Mouse (Mus musculus) midbrain, embryonic 11.5 days (tissue): ENCODE results near the gene Ppp1r3f. TPM values are rescaled to one million over a fixed set of nuclear protein-coding genes. Genes with fewer than 3 reads are reported as not detected.

Source experiments
- ATAC-seq: fragments of 200-750 bp; cut with Nextera tagmentation; 2 replicates; pipeline ENCODE4 v1.8.0; 2017; ENCODE audit warnings: moderate TSS enrichment, moderate library complexity; ENCODE audit not compliant: low FRiP score
- DNase-seq: peaks from one replicate; pipeline ENCODE4 v3.0.0; 2015; ENCODE audit warnings: low spot score; ENCODE audit errors: missing footprints
- H3K27ac ChIP-seq: fragments of 300-500 bp; sonication (generic); 2 replicates; pipeline ENCODE4 v1.5.1; 2014; ENCODE audit warnings: low read depth, low read length
- H3K27me3 ChIP-seq: fragments of 300-500 bp; sonication (generic); 2 replicates; pipeline ENCODE4 v1.6.1; 2014; ENCODE audit warnings: mild to moderate bottlenecking, low read length, moderate library complexity, mixed read lengths; ENCODE audit not compliant: control insufficient read depth, insufficient read depth
- H3K36me3 ChIP-seq: fragments of 300-500 bp; sonication (generic); 2 replicates; pipeline ENCODE4 v1.6.1; 2014; ENCODE audit warnings: mild to moderate bottlenecking, low read length, moderate library complexity, mixed read lengths; ENCODE audit not compliant: control insufficient read depth, insufficient read depth
- H3K4me1 ChIP-seq: fragments of 300-500 bp; sonication (generic); 2 replicates; pipeline ENCODE4 v1.6.1; 2014; ENCODE audit warnings: low read length; ENCODE audit not compliant: control insufficient read depth, insufficient read depth
- H3K4me2 ChIP-seq: fragments of 300-500 bp; sonication (generic); 2 replicates; pipeline ENCODE4 v1.6.1; 2014; ENCODE audit warnings: mild to moderate bottlenecking, moderate library complexity
- H3K4me3 ChIP-seq: fragments of 300-500 bp; sonication (generic); 2 replicates; pipeline ENCODE4 v1.5.1; 2014; ENCODE audit warnings: low read depth, low read length
- H3K9ac ChIP-seq: fragments of 300-500 bp; sonication (generic); 2 replicates; pipeline ENCODE4 v1.6.1; 2014; ENCODE audit warnings: low read length
- H3K9me3 ChIP-seq: fragments of 300-500 bp; sonication (generic); 2 replicates; pipeline ENCODE4 v1.6.1; 2016; ENCODE audit warnings: low read length; ENCODE audit not compliant: control insufficient read depth
- WGBS: fragments of 180-500 bp; shearing (Covaris S2); extraction: QIAGEN DNeasy Blood & Tissue Kit; methylation state at CpG from one replicate; pipeline ENCODE4 v1.1.7; 2014; 5-methylcytosine and 5-hydroxymethylcytosine counted together
- polyA plus RNA-seq: library from polyadenylated mRNA; unstranded; fragments of >200 nt; fragmentation: Nextera tagmentation; extraction: Ambion mirVana; gene quantifications from 2 replicates; pipeline ENCODE4 v1.2.1, GENCODE M21; 2014

The Ppp1r3f gene
- polyA plus RNA-seq, 1 experiment from 2014 or later: 1.8 TPM

DNA sequence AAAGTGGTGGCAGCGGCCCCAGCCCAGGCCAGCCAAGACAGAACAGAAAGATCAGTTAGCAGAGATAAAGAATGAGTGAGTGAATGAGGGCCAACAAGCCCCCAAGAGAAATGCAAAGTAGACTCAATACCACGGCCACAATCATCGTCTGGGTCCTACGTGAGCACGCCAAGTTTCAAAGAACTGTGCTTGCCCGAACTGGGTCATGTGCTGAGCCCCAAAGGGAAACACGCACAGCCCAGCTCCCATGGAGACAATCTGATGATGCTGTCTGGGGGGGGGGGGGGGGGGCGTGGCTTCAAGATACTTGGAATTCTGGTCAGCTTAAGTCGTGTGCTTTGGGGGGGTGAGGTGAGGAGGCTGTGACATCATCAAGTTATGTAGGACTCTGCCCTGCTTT lies 6.6 kb downstream of the Ppp1r3f start:
- DNase-seq (no peak), ATAC-seq (peak; percentile 9; the same call in 1 of the 2 replicates)
- H3K4me1 ChIP-seq: no peaks in the 10 kb centered on the region; the same call in 1 of the 2 replicates

DNA sequence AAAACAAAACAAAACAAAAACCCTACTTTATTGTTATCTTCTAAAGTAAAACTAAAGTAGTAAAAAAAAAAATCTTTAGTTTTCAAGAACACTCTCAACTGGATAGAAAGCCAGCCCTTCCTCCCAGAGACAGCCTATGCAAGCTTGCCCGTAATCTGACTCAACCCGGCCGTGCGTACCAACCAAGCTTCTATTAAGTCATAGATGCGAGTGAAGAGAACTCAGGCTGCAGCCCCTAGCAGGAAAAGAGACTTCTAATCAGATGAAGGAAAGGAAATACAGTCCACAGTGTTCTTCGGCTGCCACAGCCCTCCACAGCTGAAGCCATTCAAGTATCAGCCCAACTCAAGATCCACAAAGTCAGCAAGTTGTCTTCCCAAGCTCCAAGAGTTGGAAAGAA lies 7.7 kb downstream of the Ppp1r3f start:
- ATAC-seq (no peak), DNase-seq (no peak)
- Histone ChIP-seq H3K9ac (no peak overlapping the region), H3K36me3 (no peaks in the 10 kb centered on the region), H3K4me3 (no peak overlapping the region), H3K4me2 (no peak overlapping the region), H3K27ac (no peak overlapping the region), H3K4me1 (no peaks in the 10 kb centered on the region), H3K27me3 (no peaks in the 10 kb centered on the region), H3K9me3 (no peaks in the 10 kb centered on the region)
- 82% methylated on average over 6 of the region's 6 CpGs for WGBS

More for the DNA sequence above, 6.6 kb downstream of the Ppp1r3f start:
- Histone ChIP-seq H3K9ac (no peak overlapping the region), H3K4me2 (no peak overlapping the region), H3K27me3 (no peaks in the 10 kb centered on the region), H3K4me3 (no peak overlapping the region), H3K9me3 (no peaks in the 10 kb centered on the region), H3K27ac (no peak overlapping the region), H3K36me3 (no peaks in the 10 kb centered on the region)
- 71% methylated on average over 9 of the region's 9 CpGs for WGBS

- Histone ChIP-seq H3K9me3 (no peaks in the 10 kb centered on the region), H3K27ac (no peak overlapping the region), H3K27me3 (no peaks in the 10 kb centered on the region), H3K4me2 (no peak overlapping the region), H3K4me3 (no peak overlapping the region), H3K36me3 (no peaks in the 10 kb centered on the region), H3K4me1 (no peaks in the 10 kb centered on the region), H3K9ac (no peak overlapping the region)
- 20% methylated on average over 2 of the region's 2 CpGs for WGBS
- DNase-seq (no peak), ATAC-seq (no peak)
These were observed 11.0 kb downstream of the Ppp1r3f start for GRCm38 (mm10) chrX:7563076-7563475.

GRCm38 (mm10) chrX:7553474-7553873 lies 20.6 kb downstream of the Ppp1r3f start:
- no peak for DNase-seq
- Histone ChIP-seq H3K27ac (no peak overlapping the region), H3K9ac (no peak overlapping the region), H3K36me3 (no peaks in the 10 kb centered on the region), H3K27me3 (no peaks in the 10 kb centered on the region), H3K4me1 (no peaks in the 10 kb centered on the region), H3K9me3 (no peaks in the 10 kb centered on the region), H3K4me2 (no peak overlapping the region), H3K4me3 (no peak overlapping the region)
- ATAC-seq: no peak
- WGBS: 91% methylated on average over 4 of the region's 4 CpGs

GRCm38 (mm10) chrX:7524961-7525360 lies 49.1 kb downstream of the Ppp1r3f start:
- H3K4me1 ChIP-seq: no peaks in the 10 kb centered on the region
- DNase-seq (no peak), ATAC-seq (no peak)
- H3K9me3 ChIP-seq: no peaks in the 10 kb centered on the region
- H3K27me3 ChIP-seq: no peaks in the 10 kb centered on the region
- H3K4me2 ChIP-seq: no peak overlapping the region
- H3K27ac ChIP-seq: no peak overlapping the region
- no peak overlapping the region for H3K4me3 ChIP-seq
- WGBS: 29% methylated on average over 3 of the region's 3 CpGs
- H3K9ac ChIP-seq: no peak overlapping the region
- no peaks in the 10 kb centered on the region for H3K36me3 ChIP-seq

Other genes with a start within 250 kb of the Ppp1r3f start
- 0.46 and 0.55 TPM in 2 replicates for gene Usp27x, start 198.5 kb downstream of the Ppp1r3f start, polyA plus RNA-seq
- gene Foxp3, start 639 bp downstream of the Ppp1r3f start, polyA plus RNA-seq: 0.04 and 0.30 TPM in 2 replicates
- gene Ccdc22, start 31.2 kb upstream of the Ppp1r3f start, polyA plus RNA-seq: 22.8 and 27.2 TPM in 2 replicates
- gene Cacna1f, start 32.8 kb upstream of the Ppp1r3f start, polyA plus RNA-seq: 0.06 TPM in 1 of 2 replicates, not detected in the other
- 10.3 and 10.9 TPM in 2 replicates for gene Syp, start 64.2 kb upstream of the Ppp1r3f start, polyA plus RNA-seq
- gene Prickle3, start 83.0 kb upstream of the Ppp1r3f start, polyA plus RNA-seq: 1.1 and 2.2 TPM in 2 replicates
- gene Plp2, start 97.1 kb upstream of the Ppp1r3f start, polyA plus RNA-seq: 36.3 and 36.9 TPM in 2 replicates
- gene Magix, start 107.0 kb upstream of the Ppp1r3f start, polyA plus RNA-seq: not detected in 2 replicates
- 42.8 and 44.4 TPM in 2 replicates for gene Gpkow, start 122.8 kb upstream of the Ppp1r3f start, polyA plus RNA-seq
- 12.8 and 14.1 TPM in 2 replicates for gene Wdr45, start 140.1 kb upstream of the Ppp1r3f start, polyA plus RNA-seq
- gene Gm45208, start 148.0 kb upstream of the Ppp1r3f start, polyA plus RNA-seq: 0.22 TPM in 1 of 2 replicates, not detected in the other
- gene Praf2, start 154.2 kb upstream of the Ppp1r3f start, polyA plus RNA-seq: 97.5 and 106 TPM in 2 replicates
- 15.8 and 24.1 TPM in 2 replicates for gene Ccdc120, start 176.6 kb upstream of the Ppp1r3f start, polyA plus RNA-seq
- gene Tfe3, start 188.3 kb upstream of the Ppp1r3f start, polyA plus RNA-seq: 19.4 and 20.6 TPM in 2 replicates
- gene Gripap1, start 215.5 kb upstream of the Ppp1r3f start, polyA plus RNA-seq: 51.7 and 52.0 TPM in 2 replicates
- gene Kcnd1, start 248.0 kb upstream of the Ppp1r3f start, polyA plus RNA-seq: 0.86 and 1.1 TPM in 2 replicates